Mouse (Mus musculus) T-cell, adult 2 months (primary cell): ENCODE results near the gene Pdia5.

Source experiments
- DNase-seq: peaks from one replicate; pipeline ENCODE4 v3.0.0; 2022; ENCODE audit warnings: low spot score

Gene Pdia5

DNA sequence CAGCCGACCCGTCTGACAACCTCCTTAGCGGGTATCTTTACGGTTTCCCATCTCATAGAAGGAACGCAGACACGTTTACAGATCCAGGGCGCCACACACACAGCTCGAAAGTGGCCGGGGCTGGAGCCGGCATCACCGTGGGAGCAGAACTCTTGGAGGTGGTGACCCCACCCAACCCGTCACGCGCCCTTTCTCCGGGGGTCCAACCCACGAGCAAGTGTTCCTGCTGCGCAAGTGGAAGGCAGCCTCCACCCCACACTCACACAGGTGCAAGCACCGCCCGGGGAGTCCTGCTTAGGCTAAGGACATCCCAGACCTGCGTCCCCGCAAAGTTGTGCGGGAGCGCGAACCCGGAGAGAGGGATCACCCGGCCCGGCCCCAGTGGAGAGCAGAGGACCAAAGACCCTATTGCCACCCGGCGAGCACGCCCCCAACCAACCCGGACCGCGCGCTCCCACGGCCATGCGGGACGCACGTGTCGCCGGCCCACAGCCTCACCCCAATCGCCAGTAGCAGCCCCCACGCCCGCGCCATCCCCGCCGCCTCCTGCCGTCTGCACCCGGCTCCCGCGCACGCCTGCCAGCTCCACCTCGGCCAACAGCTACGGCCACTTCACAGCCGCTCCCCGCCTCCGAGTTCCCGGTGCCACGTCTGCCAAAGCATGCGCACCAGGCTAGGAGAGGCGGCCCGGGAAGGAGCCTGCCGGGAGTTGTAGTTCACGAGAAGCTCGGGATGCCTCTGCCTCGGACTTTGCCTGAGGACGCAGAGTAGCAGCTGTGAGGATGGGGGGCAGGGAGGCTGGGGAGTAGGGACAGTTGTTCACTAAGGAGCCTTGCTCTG, at the start of gene Pdia5:
TSS of gene Pdia5 (minus strand) at position 643 of the 840 bp plus-strand sequence.
- DNase-seq: no peak

DNA sequence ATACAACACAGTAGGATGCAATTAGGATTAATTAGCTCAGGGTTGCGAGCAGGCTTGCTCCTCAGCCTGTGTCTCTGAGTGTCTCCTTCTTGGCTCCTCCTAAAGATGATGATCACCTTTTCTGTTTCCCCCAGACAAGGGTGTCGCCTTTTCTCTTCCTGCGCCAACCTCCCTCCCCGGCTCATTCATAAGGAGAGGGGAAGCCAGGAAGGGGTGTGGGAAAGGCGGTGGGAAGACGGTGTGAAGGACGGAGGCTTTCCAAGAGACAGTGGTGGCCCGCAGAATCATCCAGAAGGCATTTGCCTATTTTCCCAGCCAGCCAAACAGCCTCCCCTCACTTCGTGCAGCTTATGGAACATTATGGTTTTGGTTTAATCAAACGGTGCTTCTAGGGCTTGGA, 48.4 kb upstream of the Pdia5 start:
- DNase-seq: no peak

DNA sequence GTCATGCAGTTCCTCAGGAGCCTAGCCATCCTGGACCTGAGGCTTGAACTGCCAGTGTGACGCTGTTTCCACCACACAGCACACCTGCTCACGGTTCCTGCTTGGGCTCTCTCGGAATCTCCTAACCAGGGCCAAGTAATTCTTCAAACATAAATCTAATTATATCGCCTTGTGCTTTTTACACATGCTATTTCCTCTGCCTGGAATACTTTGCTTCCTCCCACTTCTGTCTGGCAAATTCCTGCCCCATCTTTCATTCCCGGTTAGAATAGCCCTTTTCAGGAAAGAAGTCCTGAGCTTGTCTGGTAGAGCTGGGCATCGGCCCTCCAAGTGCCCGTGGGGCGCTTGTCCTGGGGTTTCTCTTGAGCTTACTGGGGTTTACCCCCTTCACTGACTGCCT, 47.0 kb upstream of the Pdia5 start:
- no peak for DNase-seq

- no peak for DNase-seq
These were observed 44.0 kb upstream of the Pdia5 start for GRCm38 (mm10) chr16:35534630-35535029.

- DNase-seq: no peak
These were observed 33.5 kb upstream of the Pdia5 start for GRCm38 (mm10) chr16:35524200-35524599.

- no peak for DNase-seq
These were observed 28.6 kb upstream of the Pdia5 start for GRCm38 (mm10) chr16:35519245-35519644.

GRCm38 (mm10) chr16:35517976-35518951, 27.6 kb upstream of the Pdia5 start:
- no peak for DNase-seq

DNA sequence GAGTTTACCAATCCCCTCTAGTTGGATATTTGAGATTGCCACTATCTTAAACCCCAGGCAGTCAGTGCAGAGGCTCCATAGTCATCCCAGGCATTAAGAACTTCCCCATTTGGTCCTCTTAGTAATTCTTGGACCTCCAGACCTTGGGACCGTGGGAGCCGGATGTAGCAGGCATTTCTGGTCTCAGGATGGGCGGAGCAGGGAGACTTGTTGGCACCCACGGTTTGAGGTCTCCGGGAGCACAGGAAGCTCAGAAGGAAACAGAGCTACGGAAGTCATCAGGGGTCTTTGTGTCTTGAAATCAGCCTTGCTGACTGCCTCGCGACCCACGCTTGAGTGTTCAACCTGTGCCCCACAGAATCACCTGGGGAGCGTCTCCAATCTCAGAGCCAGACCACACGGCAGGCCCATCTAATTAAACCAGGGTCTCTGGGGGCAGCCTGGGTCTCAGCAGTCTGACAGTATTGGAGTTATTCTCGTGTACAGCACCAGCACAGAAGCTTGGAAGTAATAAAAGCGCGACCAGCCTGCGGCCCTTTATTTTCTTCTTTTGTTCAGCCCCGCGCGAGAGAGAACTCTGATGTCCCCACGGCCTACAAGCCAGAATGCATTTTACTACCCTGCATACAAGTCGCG, 25.4 kb upstream of the Pdia5 start:
- no peak for DNase-seq

- no peak for DNase-seq
These were observed 18.8 kb upstream of the Pdia5 start for GRCm38 (mm10) chr16:35509331-35510070.

GRCm38 (mm10) chr16:35508581-35508980, 17.9 kb upstream of the Pdia5 start:
- no peak for DNase-seq

- DNase-seq: no peak
These were observed 15.1 kb upstream of the Pdia5 start for GRCm38 (mm10) chr16:35505786-35506185.

DNA sequence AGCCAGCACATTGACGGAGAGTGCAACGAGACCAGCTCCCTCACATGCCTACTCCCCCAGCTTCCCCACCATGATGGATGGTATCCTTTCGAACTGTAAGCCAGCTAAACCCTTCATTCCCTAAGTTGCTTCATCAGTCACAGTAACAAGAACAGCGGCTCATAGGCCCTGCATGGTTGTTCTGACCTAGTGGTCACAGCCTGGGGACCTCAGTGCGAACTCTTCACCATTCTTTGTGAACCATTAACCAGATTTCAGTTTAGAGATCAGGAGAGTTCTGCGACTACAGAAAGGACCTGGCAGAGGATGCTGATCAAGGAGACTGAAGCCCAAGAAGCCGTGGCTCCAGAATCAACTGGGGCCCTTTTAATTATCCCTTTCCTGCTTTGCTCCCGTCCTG, 13.6 kb upstream of the Pdia5 start:
- DNase-seq: no peak

DNA sequence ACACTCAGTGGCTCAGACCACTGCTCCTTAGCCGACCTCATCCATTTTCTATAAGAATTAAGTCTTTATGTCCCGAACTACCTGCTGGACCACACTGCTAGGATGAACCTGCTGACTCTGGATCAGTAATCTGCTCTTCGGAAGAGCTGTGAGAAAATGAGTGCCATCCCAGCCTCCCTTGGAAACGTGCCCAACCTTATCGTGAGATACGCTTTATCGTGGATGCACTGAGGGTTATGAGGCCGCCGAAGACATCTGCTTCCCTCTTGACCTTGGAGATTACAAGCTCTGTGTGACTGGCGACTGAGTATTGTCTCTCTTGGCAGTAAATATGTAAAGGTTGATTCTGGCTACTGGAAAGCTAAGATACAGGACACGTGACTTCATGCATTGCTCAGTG, 11.8 kb upstream of the Pdia5 start:
- no peak for DNase-seq

- DNase-seq: no peak
These were observed 10.6 kb upstream of the Pdia5 start for GRCm38 (mm10) chr16:35501106-35501760.

DNA sequence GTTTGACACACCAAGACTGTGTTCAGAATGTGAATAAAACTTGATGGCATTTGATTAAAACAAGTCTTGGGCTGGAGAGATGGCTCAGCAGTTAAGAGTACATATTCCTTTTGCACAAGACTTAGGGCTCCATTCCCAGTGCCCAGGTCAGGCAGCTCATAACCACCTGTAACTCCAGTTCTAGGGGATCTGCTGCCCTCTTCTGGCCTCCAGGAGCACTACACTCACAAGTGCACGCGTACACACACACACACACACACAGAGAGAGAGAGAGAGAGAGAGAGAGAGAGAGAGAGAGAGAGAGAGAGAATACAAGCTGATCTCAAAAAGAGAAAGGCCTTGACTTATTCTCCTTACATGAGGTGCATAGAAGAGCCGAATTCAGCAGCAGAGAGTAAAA, 9.7 kb upstream of the Pdia5 start:
- no peak for DNase-seq

GRCm38 (mm10) chr16:35489793-35490192, 880 bp downstream of the Pdia5 start:
- DNase-seq: no peak

DNA sequence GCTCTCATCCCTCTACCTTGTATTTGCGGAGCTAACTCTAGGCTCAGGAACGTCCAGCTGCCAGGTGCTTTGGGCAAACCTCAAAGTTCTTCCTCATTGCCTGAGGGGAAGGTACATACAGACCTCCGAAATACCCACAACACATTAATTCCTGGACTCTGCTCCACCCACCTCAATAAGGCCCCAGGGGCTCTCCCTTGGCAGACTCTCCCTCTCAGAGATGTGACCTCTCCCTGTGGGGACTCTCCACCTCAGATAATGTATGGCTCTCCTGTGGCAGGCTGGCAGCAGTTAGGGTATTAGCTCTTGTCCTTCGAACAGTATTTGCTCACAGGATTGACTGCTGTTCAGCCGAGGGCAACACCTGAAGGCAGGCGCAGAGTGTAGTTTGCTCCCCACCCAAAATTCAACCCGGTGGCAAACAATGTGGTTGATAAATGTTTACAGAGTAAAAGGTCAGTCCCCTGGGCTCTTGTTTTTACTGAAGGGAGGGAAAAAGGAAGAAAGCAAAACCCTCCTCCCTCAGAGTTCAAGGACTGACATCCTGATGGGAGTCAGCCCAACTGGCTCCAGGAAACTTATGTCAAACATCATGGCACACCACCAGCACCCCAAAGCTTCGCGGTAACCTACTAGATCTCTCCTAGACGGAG, 1.5 kb downstream of the Pdia5 start:
- no peak for DNase-seq

DNA sequence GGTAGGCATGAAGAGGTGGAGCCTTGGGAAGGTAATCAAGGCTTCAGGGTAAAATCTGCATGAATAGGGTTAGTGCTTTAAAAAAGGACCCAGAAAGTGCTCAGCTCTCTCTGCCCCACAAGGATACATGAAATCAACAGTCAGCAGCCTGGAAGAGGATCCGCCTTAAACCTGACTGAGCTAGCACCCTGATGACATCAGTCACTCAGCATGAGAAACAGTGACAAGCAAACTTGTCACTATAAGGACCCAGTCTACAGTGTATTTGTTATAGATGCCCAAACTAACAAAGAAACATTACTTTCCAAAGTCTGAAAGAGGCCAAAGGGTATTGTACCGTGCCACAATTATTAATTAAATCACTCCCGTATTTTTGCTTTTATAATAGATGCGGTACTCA, 2.9 kb downstream of the Pdia5 start:
- no peak for DNase-seq

GRCm38 (mm10) chr16:35487056-35487455, 3.6 kb downstream of the Pdia5 start:
- no peak for DNase-seq

- DNase-seq: no peak
These were observed 5.0 kb downstream of the Pdia5 start for GRCm38 (mm10) chr16:35485711-35486110.
